Mouse (Mus musculus) heart, embryonic 13.5 days (tissue): ENCODE measurements around the gene Trem2. TPM values are rescaled to one million over a fixed set of nuclear protein-coding genes. Genes with fewer than 3 reads are reported as not detected.

Experiments
- ATAC-seq: fragments of 200-750 bp; cut with Nextera tagmentation; 2 replicates; pipeline ENCODE4 v1.8.0; 2017; ENCODE audit warnings: moderate TSS enrichment; ENCODE audit not compliant: insufficient number of reproducible peaks, low FRiP score, low TSS enrichment; ENCODE audit errors: extremely low read depth
- H3K27ac ChIP-seq: fragments of 300-500 bp; sonication (generic); replicated peaks from 2 replicates; pipeline ENCODE4 v1.5.1; 2015; ENCODE audit warnings: moderate library complexity, mild to moderate bottlenecking, inconsistent platforms
- H3K27me3 ChIP-seq: fragments of 300-500 bp; sonication (generic); replicated peaks from 2 replicates; pipeline ENCODE4 v1.6.1; 2015; ENCODE audit warnings: mild to moderate bottlenecking, inconsistent platforms
- H3K36me3 ChIP-seq: fragments of 300-500 bp; sonication (generic); 2 replicates; pipeline ENCODE4 v1.6.1; 2015; ENCODE audit warnings: mild to moderate bottlenecking, inconsistent platforms
- H3K4me1 ChIP-seq: fragments of 300-500 bp; sonication (generic); 2 replicates; pipeline ENCODE4 v1.6.1; 2015; ENCODE audit warnings: inconsistent platforms
- H3K4me2 ChIP-seq: fragments of 300-500 bp; sonication (generic); 2 replicates; pipeline ENCODE4 v1.6.1; 2015; ENCODE audit warnings: inconsistent platforms, mild to moderate bottlenecking, moderate library complexity
- H3K4me3 ChIP-seq: fragments of 300-500 bp; sonication (generic); 2 replicates; pipeline ENCODE4 v1.5.1; 2015; ENCODE audit warnings: moderate library complexity, mild to moderate bottlenecking, inconsistent platforms
- H3K9ac ChIP-seq: fragments of 300-500 bp; sonication (generic); 2 replicates; pipeline ENCODE4 v1.6.1; 2015; ENCODE audit warnings: inconsistent platforms, mild to moderate bottlenecking, moderate library complexity
- H3K9me3 ChIP-seq: fragments of 300-500 bp; sonication (generic); 2 replicates; pipeline ENCODE4 v1.6.1; 2016; ENCODE audit warnings: inconsistent platforms
- WGBS: fragments of 180-500 bp; shearing (Covaris S2); methylation state at CpG from one replicate; pipeline ENCODE4 v1.1.7; 2015; ENCODE audit warnings: mixed read lengths; 5-methylcytosine and 5-hydroxymethylcytosine counted together
- polyA plus RNA-seq: library from polyadenylated mRNA; unstranded; fragments of >200 nt; fragmentation: Nextera tagmentation; extraction: Ambion mirVana; gene quantifications from 2 replicates; pipeline ENCODE4 v1.2.1, GENCODE M21; 2015

Gene Trem2
- polyA plus RNA-seq, 1 experiment from 2014 or later: 4.6 TPM

DNA sequence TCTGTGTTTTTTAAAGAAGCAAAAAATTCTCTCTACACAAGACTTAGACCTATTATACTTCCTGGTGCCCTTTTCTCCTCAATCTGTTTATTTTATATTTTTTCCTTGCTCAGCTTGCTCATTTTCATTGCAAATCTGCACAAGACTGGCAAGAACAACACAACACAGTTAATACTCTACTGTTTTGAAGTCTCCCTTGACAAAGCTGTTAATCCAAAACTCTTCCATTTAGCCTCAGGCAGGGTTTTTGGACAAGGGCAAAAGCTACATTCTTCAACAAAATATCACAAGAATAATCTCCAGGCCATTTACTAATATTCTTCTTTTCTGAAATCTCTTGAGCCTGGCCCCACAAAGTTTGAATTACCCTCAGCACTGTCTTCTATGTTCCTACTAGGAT, 25.4 kb downstream of the Trem2 start:
- H3K27ac ChIP-seq: no peak overlapping the region

DNA sequence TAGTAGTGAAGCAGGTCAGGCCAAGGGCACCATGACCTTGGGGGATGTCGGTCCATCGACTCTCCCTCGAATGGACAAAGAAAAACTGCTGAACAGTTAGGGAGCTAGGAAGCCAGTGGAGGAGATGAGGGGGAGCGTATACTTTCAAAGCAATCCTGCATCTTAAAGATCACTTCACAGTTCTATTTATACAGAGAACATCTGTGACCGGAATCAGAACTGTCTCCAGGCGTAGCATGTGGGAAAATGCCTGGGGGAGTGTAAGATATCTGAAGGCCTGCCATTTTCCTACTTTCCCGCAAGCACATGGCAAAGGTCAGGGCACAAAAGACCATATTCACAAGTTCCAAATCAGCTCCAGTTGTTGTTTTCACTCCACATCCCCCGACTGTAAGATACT, 26.8 kb downstream of the Trem2 start:
- Histone ChIP-seq H3K4me2 (no peak overlapping the region), H3K27me3 (no peaks in the 10 kb centered on the region), H3K4me3 (no peak overlapping the region), H3K27ac (no peak overlapping the region), H3K36me3 (no peaks in the 10 kb centered on the region), H3K4me1 (no peaks in the 10 kb centered on the region), H3K9me3 (no peaks in the 10 kb centered on the region), H3K9ac (no peak overlapping the region)
- 74% methylated on average over 8 of the region's 8 CpGs for WGBS
- no peak for ATAC-seq

More for the DNA sequence above, 25.4 kb downstream of the Trem2 start:
- H3K4me3 ChIP-seq: no peak overlapping the region
- no peaks in the 10 kb centered on the region for H3K27me3 ChIP-seq
- no peak overlapping the region for H3K4me2 ChIP-seq
- no peak for ATAC-seq
- no peaks in the 10 kb centered on the region for H3K36me3 ChIP-seq
- no peak overlapping the region for H3K9ac ChIP-seq
- no peaks in the 10 kb centered on the region for H3K4me1 ChIP-seq
- H3K9me3 ChIP-seq: no peaks in the 10 kb centered on the region

DNA sequence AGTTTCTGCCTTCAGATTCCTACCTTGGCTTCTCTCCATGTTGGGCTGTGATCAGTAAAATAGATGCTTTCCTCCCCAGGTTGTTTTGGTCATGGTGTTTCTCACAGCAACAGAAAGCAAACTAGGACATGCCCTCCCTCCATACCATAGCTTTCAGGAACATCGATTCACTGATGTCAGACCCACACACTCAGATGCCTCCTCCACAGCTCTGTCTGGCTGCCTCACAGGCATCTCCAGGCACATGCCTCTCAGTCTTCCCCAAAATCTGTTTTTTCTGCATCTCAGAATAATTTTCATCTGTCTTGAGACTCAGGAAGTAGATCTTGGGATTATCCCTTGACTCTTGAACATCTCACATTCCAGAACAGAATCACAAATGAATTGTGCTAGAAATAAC, 29.9 kb downstream of the Trem2 start:
- Histone ChIP-seq H3K9me3 (no peaks in the 10 kb centered on the region), H3K4me2 (no peak overlapping the region), H3K9ac (no peak overlapping the region), H3K4me1 (no peaks in the 10 kb centered on the region), H3K4me3 (no peak overlapping the region), H3K27me3 (no peaks in the 10 kb centered on the region), H3K36me3 (no peaks in the 10 kb centered on the region), H3K27ac (no peak overlapping the region)
- 84% methylated on average over 1 of the region's 1 CpGs for WGBS
- no peak for ATAC-seq

DNA sequence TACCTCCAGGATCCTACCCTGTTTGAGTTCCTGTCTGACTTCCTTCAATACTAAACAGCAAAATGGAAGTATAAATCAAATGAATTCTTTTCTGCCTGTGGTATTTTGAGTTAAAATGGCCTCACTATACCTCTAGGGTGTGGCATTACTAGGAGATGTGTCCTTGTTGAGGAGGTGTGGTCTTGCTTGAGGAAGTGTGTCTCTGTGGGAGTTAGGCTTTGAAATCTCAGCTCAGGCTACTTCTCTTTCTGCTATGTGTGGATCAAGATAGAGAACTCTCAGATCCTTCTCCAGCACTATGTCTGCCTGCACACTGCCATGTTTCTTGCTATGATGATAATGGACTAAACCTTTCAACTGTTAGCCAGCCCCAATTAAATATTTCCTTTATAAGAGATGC, 32.8 kb downstream of the Trem2 start:
- no peak overlapping the region for H3K4me2 ChIP-seq
- H3K9ac ChIP-seq: no peak overlapping the region
- H3K9me3 ChIP-seq: no peaks in the 10 kb centered on the region
- H3K4me3 ChIP-seq: no peak overlapping the region
- no peak for ATAC-seq
- no peaks in the 10 kb centered on the region for H3K27me3 ChIP-seq
- no peaks in the 10 kb centered on the region for H3K36me3 ChIP-seq
- H3K4me1 ChIP-seq: no peaks in the 10 kb centered on the region
- no peak overlapping the region for H3K27ac ChIP-seq

DNA sequence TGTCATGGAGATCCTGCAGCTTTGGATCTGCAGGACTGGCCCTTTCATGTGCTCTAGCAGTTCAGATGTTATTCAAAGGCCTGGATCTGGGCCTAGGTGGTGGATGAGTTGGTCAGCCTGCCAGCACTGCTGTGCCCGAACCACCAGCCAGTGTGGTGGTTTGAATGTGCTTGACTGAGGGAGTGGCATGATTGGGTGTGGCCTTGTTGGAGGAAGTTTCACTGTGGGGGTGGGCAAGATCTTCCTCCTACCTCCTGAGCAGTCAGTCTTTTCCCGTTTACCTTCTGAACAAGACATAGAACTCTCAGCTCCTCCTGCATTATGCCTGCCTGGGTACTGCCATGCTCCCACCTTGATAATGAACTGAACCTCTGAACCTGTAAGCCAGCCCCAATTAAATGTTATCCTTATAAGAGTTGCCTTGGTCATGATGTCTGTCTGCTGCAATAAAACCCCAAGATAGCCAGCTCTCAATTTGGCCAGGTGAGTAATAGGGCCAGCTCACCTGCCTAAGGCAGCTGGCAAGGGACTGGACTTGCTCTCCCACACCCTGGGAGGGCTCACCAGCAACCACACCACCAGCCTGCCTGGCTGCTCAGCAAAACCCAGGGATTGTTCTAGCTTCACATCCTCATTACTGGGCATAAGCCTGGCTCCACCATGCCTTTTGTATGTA, 39.7 kb downstream of the Trem2 start:
- Histone ChIP-seq H3K9me3 (no peaks in the 10 kb centered on the region), H3K9ac (no peak overlapping the region), H3K4me3 (no peak overlapping the region), H3K27ac (no peak overlapping the region), H3K36me3 (peaks cover 55% of the 10 kb centered on the region), H3K4me1 (no peaks in the 10 kb centered on the region), H3K4me2 (no peak overlapping the region), H3K27me3 (no peaks in the 10 kb centered on the region)
- no peak for ATAC-seq
- WGBS: 78% methylated on average over 2 of the region's 2 CpGs

DNA sequence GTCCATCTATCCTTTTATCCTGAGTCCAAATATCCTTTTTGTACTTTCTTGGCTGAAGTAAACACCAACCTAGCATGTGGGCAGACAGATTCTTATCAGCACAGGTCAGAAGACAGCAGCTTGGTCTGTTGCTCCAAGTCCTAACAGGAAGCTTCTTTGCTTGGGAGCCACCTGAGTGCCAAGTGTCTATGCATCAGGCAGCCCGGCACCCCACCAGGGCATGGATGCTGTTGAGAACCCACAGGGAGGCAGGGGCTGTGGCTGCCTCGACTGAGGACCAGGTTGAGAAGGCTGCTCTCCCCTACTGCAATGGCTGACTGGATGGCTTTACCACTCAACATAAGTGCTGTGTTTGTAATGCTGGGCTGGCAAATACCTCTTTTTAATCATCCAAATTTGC, 42.5 kb downstream of the Trem2 start:
- no peak overlapping the region for H3K4me3 ChIP-seq
- no peaks in the 10 kb centered on the region for H3K4me1 ChIP-seq
- H3K9ac ChIP-seq: no peak overlapping the region
- H3K4me2 ChIP-seq: no peak overlapping the region
- no peak overlapping the region for H3K27ac ChIP-seq
- no peaks in the 10 kb centered on the region for H3K9me3 ChIP-seq
- peaks cover 83% of the 10 kb centered on the region for H3K36me3 ChIP-seq
- WGBS: 79% methylated on average over 2 of the region's 2 CpGs
- no peaks in the 10 kb centered on the region for H3K27me3 ChIP-seq
- no peak for ATAC-seq

DNA sequence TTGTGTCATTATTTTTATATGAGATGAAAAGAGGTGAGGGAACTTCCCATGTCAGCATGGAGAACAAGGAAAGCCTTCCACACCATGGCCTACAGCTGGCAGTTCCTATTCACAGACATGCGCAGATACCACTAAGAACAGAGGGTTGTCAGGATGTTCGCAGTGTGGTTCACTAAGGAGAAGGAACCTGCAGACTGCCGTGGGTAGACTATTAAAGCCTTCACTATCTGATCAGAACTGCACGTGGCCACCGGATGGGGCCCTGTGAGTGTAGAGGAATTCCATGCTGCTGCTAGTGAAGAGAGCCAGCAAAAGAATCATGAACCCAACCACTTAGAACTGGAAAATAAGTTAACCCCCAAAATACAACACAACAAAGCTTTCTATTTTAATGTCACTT, 43.2 kb downstream of the Trem2 start:
- Histone ChIP-seq H3K27ac (no peak overlapping the region), H3K4me3 (no peak overlapping the region)

DNA sequence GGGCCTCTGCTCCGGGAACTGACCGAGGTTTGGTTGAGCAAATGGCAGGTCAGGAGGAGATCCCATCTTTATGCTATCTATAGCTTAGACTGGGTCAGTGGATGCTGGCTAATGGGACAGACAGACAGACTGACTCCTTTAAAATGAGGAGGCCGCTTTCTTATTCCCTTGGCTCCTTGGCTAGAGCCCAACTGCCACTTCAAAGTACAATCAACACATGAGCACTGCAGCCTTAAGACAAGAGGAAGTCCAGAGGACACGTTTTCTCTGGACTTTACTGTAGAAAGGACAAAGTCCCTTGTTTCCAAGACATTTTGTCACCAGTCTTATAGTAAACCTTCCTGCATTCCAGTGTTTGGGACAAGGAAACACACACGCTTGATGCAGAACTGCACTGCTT, 45.2 kb downstream of the Trem2 start:
- no peak for ATAC-seq
- 84% methylated on average over 5 of the region's 5 CpGs for WGBS
- no peaks in the 10 kb centered on the region for H3K4me1 ChIP-seq
- H3K27ac ChIP-seq: no peak overlapping the region
- H3K27me3 ChIP-seq: no peaks in the 10 kb centered on the region
- peaks cover 100% of the 10 kb centered on the region for H3K36me3 ChIP-seq
- H3K9me3 ChIP-seq: no peaks in the 10 kb centered on the region
- no peak overlapping the region for H3K9ac ChIP-seq
- H3K4me3 ChIP-seq: no peak overlapping the region
- H3K4me2 ChIP-seq: no peak overlapping the region

More for the DNA sequence above, 43.2 kb downstream of the Trem2 start:
- Histone ChIP-seq H3K27me3 (no peaks in the 10 kb centered on the region), H3K4me1 (no peaks in the 10 kb centered on the region), H3K9me3 (no peaks in the 10 kb centered on the region), H3K36me3 (peaks cover 91% of the 10 kb centered on the region), H3K9ac (no peak overlapping the region), H3K4me2 (no peak overlapping the region)
- 66% methylated on average over 5 of the region's 5 CpGs for WGBS
- ATAC-seq: no peak

DNA sequence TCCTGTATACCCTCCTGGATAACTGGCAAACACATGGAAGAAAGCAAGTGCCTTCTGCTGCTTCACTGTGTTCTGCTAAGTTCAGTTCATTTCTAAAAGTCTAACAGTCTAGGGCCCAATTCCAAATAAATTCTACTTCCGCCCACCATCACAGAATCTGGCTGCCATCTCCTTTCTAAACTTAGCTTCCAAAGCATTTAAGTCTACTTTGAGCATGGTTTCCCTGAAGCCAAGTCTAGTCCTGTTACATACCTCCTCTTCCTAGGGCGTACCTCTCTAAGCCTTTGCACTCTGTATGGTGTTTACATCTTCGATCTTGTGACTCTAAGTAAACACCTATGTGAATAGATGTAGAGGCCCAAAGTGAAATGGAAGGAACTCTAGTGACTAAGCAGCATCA, 46.4 kb downstream of the Trem2 start:
- no peak overlapping the region for H3K4me2 ChIP-seq
- no peak overlapping the region for H3K9ac ChIP-seq
- no peak for ATAC-seq
- no peaks in the 10 kb centered on the region for H3K27me3 ChIP-seq
- peaks cover 100% of the 10 kb centered on the region for H3K36me3 ChIP-seq
- H3K4me3 ChIP-seq: no peak overlapping the region
- 94% methylated on average over 3 of the region's 3 CpGs for WGBS
- H3K27ac ChIP-seq: no peak overlapping the region
- no peaks in the 10 kb centered on the region for H3K9me3 ChIP-seq
- no peaks in the 10 kb centered on the region for H3K4me1 ChIP-seq

DNA sequence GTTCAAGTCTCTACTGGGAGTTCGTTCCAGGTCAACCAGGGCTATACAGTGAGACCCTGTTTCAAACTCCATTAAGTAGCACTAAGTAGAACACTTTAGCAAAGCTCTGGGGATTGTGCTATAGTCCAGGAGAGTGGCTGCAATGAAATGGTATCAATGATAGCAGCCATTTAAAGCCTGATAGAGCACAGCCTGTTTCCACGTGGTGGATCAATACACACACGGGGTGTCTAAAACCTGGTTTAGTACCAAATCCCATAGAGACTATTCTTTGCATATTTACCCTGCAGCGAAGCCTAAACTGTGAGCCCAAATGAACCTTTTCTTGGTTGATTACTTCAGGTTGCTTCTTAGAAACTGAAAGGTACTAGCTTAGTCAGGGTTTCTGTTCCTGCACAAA, 55.5 kb downstream of the Trem2 start:
- H3K27ac ChIP-seq: no peak overlapping the region
- H3K4me3 ChIP-seq: no peak overlapping the region
- 85% methylated on average over 4 of the region's 4 CpGs for WGBS
- H3K9me3 ChIP-seq: no peaks in the 10 kb centered on the region
- no peaks in the 10 kb centered on the region for H3K27me3 ChIP-seq
- H3K9ac ChIP-seq: no peak overlapping the region
- no peak overlapping the region for H3K4me2 ChIP-seq
- peaks cover 22% of the 10 kb centered on the region for H3K4me1 ChIP-seq
- no peak for ATAC-seq
- peaks cover 44% of the 10 kb centered on the region for H3K36me3 ChIP-seq

DNA sequence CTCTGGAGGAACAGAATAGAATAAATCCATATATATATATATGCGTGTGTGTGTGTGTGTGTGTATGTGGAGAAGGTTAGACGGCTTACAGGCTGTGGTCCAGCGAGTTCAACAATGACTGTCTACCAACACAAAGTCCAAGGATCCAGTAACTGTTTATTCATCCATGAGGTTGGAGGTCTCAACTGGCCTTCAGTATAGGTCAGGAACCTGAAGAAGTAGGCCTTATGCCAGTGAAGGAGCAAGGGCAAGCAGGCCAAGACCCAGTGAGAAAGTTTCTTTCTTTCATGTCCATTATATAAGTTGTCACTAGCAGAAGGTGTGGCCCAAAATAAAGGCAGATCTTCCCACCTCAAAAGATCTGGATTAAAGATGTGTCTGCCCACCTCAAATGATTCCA, 56.5 kb downstream of the Trem2 start:
- no peak overlapping the region for H3K27ac ChIP-seq
- WGBS: 93% methylated on average over 3 of the region's 3 CpGs
- H3K36me3 ChIP-seq: peaks cover 33% of the 10 kb centered on the region
- H3K4me3 ChIP-seq: no peak overlapping the region
- no peaks in the 10 kb centered on the region for H3K9me3 ChIP-seq
- peaks cover 33% of the 10 kb centered on the region for H3K4me1 ChIP-seq
- H3K9ac ChIP-seq: no peak overlapping the region
- no peak overlapping the region for H3K4me2 ChIP-seq
- H3K27me3 ChIP-seq: no peaks in the 10 kb centered on the region
- no peak for ATAC-seq
